Mouse (Mus musculus): ENCODE measurements around the gene Ddhd1. TPM values are rescaled to one million over a fixed set of nuclear protein-coding genes. Genes with fewer than 3 reads are reported as not detected.

Ddhd1 gene
- polyA plus RNA-seq, 1 experiment from 2014 or later: 5.7 TPM

DNA sequence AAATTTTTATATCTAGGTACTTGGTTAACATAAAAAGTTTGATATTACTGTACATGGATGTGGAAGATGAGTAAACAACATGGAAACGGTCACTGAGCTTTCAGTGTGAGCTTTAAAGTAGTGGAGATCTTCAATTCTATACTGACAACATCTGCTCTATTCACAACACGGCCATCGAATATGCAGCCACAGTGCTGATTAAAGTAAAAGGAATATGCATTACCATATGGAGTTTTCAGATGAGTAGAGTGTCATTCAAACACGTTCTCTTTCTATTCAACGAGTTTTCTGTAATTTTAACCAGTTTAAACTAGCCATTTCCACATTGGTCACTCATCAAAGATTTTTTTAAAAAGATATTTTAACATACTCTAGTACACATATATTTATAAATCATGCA lies 15.1 kb downstream of the Ddhd1 start:
- 85% methylated on average over 5 of the region's 5 CpGs for WGBS
- no peak overlapping the region for H3K4me3 ChIP-seq
- H3K4me1 ChIP-seq: no peaks in the 10 kb centered on the region
- H3K9me3 ChIP-seq: no peaks in the 10 kb centered on the region
- H3K9ac ChIP-seq: no peak overlapping the region
- H3K27me3 ChIP-seq: no peaks in the 10 kb centered on the region
- no peak overlapping the region for H3K4me2 ChIP-seq
- no peak overlapping the region for H3K27ac ChIP-seq
- no peak for ATAC-seq (ENCODE audit: insufficient number of reproducible peaks, low FRiP score, low TSS enrichment, low read depth)
- H3K36me3 ChIP-seq: no peaks in the 10 kb centered on the region

DNA sequence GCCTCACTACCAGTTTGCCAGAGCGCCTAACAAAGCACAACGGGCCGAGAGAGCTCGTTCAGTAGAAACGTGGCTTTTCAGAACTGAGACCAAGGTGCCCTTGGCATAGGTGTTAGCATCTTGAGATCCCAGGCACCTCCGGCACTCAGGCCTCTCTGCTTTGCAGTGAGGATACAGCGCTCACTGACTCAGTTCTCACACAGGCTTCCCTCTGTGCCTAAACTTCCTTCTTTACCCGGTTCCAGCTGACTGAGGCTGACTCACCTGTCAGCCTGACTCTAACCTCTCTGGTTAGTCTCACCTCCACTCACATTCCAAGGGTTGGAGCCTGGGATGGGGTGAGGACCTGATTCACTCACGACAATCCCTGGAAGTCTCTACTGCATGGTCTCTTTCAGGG lies 15.7 kb downstream of the Ddhd1 start:
- no peak for ATAC-seq (ENCODE audit: insufficient number of reproducible peaks, low FRiP score, low TSS enrichment, low read depth)
- WGBS: 76% methylated on average over 9 of the region's 9 CpGs
- H3K36me3 ChIP-seq: no peaks in the 10 kb centered on the region
- no peak overlapping the region for H3K4me2 ChIP-seq
- H3K4me1 ChIP-seq: no peaks in the 10 kb centered on the region
- no peaks in the 10 kb centered on the region for H3K27me3 ChIP-seq
- no peak overlapping the region for H3K27ac ChIP-seq
- H3K9ac ChIP-seq: no peak overlapping the region
- H3K4me3 ChIP-seq: no peak overlapping the region
- H3K9me3 ChIP-seq: no peaks in the 10 kb centered on the region

DNA sequence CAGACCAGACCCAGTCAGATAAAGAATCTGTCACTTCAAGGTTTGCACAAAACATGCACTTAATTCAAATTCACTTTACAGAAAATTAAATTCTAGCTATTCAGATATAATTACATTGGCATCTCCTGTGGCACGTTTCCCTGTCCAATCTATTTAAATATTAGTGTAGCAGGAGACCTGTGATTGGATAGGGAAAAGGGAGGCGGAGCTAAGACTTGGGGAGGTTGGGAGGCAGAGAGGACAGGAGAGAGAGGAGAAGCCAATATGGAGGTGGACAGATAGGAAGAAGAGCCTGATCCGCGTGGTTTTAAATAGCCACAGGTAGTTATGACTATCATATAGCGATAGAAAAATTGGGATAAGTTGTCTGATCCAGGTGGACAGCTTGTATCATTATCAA lies 19.2 kb downstream of the Ddhd1 start:
- Histone ChIP-seq H3K36me3 (no peaks in the 10 kb centered on the region), H3K27me3 (no peaks in the 10 kb centered on the region), H3K4me2 (no peak overlapping the region), H3K4me1 (no peaks in the 10 kb centered on the region), H3K27ac (no peak overlapping the region), H3K9ac (no peak overlapping the region), H3K4me3 (no peak overlapping the region), H3K9me3 (no peaks in the 10 kb centered on the region)
- ATAC-seq (ENCODE audit: insufficient number of reproducible peaks, low FRiP score, low TSS enrichment, low read depth): no peak
- WGBS: 69% methylated on average over 5 of the region's 5 CpGs

DNA sequence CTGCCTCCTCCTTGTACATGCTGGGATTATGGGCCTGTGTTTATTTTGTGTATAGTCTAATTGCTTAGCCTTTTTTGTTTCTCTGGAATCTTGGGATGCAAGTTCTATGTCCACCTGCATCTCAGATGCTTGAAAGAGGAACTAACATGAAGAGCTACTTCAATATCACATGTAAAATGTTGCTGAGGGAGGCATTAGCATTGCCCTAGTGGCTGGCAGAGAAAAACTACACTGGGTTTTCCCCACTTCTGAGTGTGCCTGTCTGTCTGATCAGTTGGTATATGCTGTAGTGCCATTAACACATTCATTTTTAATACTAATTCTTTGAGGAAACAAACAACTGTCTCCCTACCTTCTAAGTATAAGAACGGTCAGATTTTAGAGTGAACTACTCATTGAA lies 22.4 kb downstream of the Ddhd1 start:
- no peaks in the 10 kb centered on the region for H3K27me3 ChIP-seq
- no peaks in the 10 kb centered on the region for H3K4me1 ChIP-seq
- H3K27ac ChIP-seq: no peak overlapping the region
- no peaks in the 10 kb centered on the region for H3K9me3 ChIP-seq
- no peak overlapping the region for H3K4me2 ChIP-seq
- no peak overlapping the region for H3K9ac ChIP-seq
- no peak overlapping the region for H3K4me3 ChIP-seq
- no peak for ATAC-seq (ENCODE audit: insufficient number of reproducible peaks, low FRiP score, low TSS enrichment, low read depth)
- H3K36me3 ChIP-seq: no peaks in the 10 kb centered on the region
- 100% methylated on average over 1 of the region's 1 CpGs for WGBS

DNA sequence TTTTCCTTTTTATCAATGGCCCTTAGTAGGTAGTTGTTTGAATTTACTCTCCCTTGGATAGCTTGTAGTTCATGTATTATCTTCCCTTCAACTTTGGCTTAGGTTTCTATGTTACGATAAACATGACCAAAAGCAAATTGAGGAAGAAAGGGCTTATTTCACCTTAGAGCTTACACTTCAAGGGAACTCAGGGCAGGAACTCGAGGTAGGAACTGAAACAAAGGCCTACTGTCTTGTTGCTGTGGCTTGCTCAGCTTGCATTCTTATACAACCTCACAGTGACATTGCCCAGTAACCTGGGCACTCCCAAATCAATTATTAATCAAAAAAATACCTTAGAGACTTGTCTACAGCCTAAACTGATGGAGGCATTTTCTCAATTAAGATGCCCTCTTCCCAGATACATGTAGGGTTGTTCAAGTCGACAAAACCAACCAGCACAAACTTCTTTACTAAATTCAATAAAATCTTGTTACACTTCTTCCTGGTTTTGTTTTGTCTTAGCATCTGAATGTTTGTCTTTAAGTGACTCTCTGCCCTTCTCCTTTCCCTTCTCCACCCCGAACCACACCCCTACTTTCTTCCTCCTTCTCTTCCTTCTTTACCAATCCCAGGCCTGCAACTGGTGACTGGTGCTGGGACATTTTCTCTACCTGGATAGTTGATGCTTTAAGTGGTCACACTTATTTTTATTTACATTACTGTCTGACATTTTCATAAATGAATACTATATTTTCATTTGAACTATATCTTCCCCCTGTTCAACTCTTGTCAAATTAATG lies 25.0 kb downstream of the Ddhd1 start:
- ATAC-seq (ENCODE audit: insufficient number of reproducible peaks, low FRiP score, low TSS enrichment, low read depth): no peak

DNA sequence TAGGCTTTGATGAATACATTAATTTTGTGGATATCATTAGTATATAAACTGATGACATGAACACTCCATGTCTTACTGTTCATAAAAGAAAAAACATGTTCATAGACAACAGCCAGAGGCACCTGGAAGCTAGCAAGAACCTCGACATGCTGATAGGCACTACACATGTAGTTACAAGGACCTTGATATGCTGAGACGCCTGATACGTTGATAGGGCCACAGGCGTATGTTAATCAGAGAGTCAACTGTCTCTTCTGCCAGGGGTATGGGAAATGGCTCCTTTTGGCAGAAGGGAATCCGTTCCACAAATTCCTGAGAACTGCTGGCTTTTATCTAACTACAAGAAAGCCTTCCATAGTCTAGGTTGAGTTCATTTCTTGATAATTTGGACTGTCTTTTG lies 27.4 kb downstream of the Ddhd1 start:
- no peak for ATAC-seq (ENCODE audit: insufficient number of reproducible peaks, low FRiP score, low TSS enrichment, low read depth)
- Histone ChIP-seq H3K9ac (no peak overlapping the region), H3K4me2 (no peak overlapping the region), H3K4me3 (no peak overlapping the region), H3K9me3 (no peaks in the 10 kb centered on the region), H3K27me3 (no peaks in the 10 kb centered on the region), H3K27ac (no peak overlapping the region), H3K36me3 (no peaks in the 10 kb centered on the region), H3K4me1 (no peaks in the 10 kb centered on the region)
- 76% methylated on average over 5 of the region's 5 CpGs for WGBS

More for the DNA sequence above, 25.0 kb downstream of the Ddhd1 start:
- no peaks in the 10 kb centered on the region for H3K36me3 ChIP-seq
- H3K27ac ChIP-seq: no peak overlapping the region
- no peaks in the 10 kb centered on the region for H3K27me3 ChIP-seq
- no peak overlapping the region for H3K9ac ChIP-seq
- no peak overlapping the region for H3K4me2 ChIP-seq
- no peaks in the 10 kb centered on the region for H3K4me1 ChIP-seq
- no peaks in the 10 kb centered on the region for H3K9me3 ChIP-seq
- H3K4me3 ChIP-seq: no peak overlapping the region
- 85% methylated on average over 4 of the region's 4 CpGs for WGBS

DNA sequence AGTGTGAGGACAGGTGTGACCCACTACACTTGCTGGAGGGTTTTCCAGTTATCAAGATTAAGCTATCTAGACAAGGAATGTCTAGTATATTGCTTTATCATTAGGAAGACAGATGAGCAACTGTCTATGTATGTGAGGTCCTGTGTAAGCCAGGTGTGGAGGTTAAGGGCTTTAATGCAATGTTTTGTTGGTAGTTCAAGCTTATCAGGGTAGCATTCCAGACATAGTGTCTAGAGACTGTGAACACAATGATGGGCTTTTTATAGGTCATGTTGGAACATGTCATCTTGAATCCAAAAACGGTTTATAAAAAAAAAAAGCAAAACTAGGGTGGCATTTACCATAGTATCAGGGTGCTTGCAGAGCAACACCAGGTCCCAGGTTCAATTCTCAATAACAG lies 28.0 kb downstream of the Ddhd1 start:
- Histone ChIP-seq H3K36me3 (no peaks in the 10 kb centered on the region), H3K9ac (no peak overlapping the region), H3K4me3 (no peak overlapping the region), H3K27me3 (no peaks in the 10 kb centered on the region), H3K4me1 (no peaks in the 10 kb centered on the region), H3K9me3 (no peaks in the 10 kb centered on the region), H3K27ac (no peak overlapping the region), H3K4me2 (no peak overlapping the region)
- 65% methylated on average over 1 of the region's 1 CpGs for WGBS
- ATAC-seq (ENCODE audit: insufficient number of reproducible peaks, low FRiP score, low TSS enrichment, low read depth): no peak

DNA sequence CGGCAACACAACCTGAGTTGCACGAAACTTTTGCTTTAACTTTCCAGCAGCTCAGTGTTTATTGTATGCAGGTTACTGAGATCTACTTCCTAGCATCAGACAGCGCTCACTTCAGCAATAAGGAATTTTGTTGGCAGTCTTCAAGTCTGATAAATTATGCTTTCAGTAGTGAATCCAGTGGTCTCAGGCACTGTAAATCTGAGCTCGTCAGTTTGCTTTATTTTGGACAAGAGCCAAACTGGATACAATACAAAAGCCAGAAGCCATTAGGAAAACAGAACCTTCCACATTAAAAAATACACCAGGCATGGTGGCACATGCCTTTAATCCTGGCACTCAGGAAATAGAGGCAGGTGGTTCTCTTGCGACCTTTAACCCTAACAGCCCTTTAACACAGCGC lies 39.6 kb downstream of the Ddhd1 start:
- WGBS: 44% methylated on average over 6 of the region's 6 CpGs
- H3K27ac ChIP-seq: no peak overlapping the region
- ATAC-seq (ENCODE audit: insufficient number of reproducible peaks, low FRiP score, low TSS enrichment, low read depth): no peak

DNA sequence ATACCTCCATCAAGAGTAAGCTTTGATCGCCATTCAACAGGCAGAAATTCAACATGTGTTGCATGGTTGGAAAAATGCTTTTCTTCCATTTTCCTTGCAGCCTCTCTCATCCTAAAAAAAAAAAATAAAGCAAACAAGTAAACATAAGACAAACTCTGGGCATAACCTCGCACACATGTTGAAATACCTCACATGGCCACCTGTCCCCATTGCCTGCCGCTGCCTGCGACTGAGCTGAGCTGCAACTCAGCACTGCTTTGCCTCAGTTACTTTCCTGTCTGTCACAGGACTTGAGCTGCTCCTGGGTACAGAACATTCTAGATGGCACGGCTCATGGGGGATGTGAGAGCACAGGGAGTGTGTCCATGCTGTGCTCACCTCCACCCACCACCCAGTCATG lies 41.4 kb downstream of the Ddhd1 start:
- ATAC-seq (ENCODE audit: insufficient number of reproducible peaks, low FRiP score, low TSS enrichment, low read depth): no peak
- H3K27me3 ChIP-seq: no peaks in the 10 kb centered on the region
- 90% methylated on average over 5 of the region's 5 CpGs for WGBS
- H3K36me3 ChIP-seq: peaks cover 21% of the 10 kb centered on the region; the same call in 1 of the 2 replicates
- no peak overlapping the region for H3K4me2 ChIP-seq
- H3K27ac ChIP-seq: no peak overlapping the region
- H3K9me3 ChIP-seq: no peaks in the 10 kb centered on the region
- no peaks in the 10 kb centered on the region for H3K4me1 ChIP-seq
- H3K9ac ChIP-seq: no peak overlapping the region
- no peak overlapping the region for H3K4me3 ChIP-seq

More for the DNA sequence above, 39.6 kb downstream of the Ddhd1 start:
- no peaks in the 10 kb centered on the region for H3K27me3 ChIP-seq
- no peak overlapping the region for H3K4me2 ChIP-seq
- peaks cover 11% of the 10 kb centered on the region; the same call in 1 of the 2 replicates for H3K36me3 ChIP-seq
- no peaks in the 10 kb centered on the region for H3K4me1 ChIP-seq
- no peak overlapping the region for H3K4me3 ChIP-seq
- H3K9me3 ChIP-seq: no peaks in the 10 kb centered on the region
- H3K9ac ChIP-seq: no peak overlapping the region

DNA sequence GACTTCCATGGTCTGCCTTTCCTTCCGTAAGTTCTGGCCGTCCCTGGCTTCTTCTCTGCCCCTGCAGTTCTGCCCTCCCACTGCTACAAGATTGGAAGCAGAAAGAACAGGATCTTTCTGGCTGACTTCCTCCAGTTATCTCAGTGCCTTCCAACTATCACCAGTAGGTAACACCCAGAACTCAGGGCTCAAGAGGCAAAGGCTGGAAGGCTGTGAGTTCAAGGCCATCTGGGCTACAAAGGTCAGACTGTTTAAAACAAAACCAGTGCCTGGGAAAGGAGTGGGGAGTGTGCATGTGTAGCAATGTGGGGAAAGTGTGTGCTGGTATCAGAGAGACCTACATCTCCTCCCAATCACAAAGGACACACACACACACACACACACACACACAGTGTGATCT lies 42.2 kb downstream of the Ddhd1 start:
- Histone ChIP-seq H3K9ac (no peak overlapping the region), H3K9me3 (no peaks in the 10 kb centered on the region), H3K4me2 (no peak overlapping the region), H3K27ac (no peak overlapping the region), H3K4me3 (no peak overlapping the region), H3K27me3 (no peaks in the 10 kb centered on the region), H3K4me1 (no peaks in the 10 kb centered on the region), H3K36me3 (peaks cover 21% of the 10 kb centered on the region; the same call in 1 of the 2 replicates)
- 82% methylated on average over 2 of the region's 2 CpGs for WGBS
- ATAC-seq (ENCODE audit: insufficient number of reproducible peaks, low FRiP score, low TSS enrichment, low read depth): no peak

DNA sequence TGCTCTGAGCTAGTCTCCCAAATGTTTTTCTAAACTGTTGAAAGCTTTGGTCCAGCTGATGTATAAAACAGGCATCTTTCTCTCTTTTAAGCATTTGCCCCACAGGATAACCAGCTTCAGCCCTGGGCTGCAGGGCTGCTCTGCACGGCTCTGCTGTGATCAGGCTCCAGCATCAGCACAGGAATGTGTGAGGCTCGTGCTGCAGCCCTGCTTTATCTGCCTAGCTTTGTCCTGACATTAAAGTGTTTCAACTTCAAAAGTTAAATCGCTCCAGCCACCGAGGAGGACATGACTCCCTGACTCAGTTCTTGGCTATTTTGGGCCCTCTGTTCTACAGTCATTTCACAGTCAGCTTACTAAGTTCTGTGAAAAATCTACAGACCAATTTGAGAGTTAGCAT lies 43.1 kb downstream of the Ddhd1 start:
- H3K9ac ChIP-seq: no peak overlapping the region
- no peaks in the 10 kb centered on the region for H3K27me3 ChIP-seq
- no peak overlapping the region for H3K4me2 ChIP-seq
- WGBS: 56% methylated on average over 4 of the region's 4 CpGs
- no peak for ATAC-seq (ENCODE audit: insufficient number of reproducible peaks, low FRiP score, low TSS enrichment, low read depth)
- no peaks in the 10 kb centered on the region for H3K9me3 ChIP-seq
- no peak overlapping the region for H3K4me3 ChIP-seq
- H3K4me1 ChIP-seq: no peaks in the 10 kb centered on the region
- peaks cover 21% of the 10 kb centered on the region; the same call in 1 of the 2 replicates for H3K36me3 ChIP-seq
- no peak overlapping the region for H3K27ac ChIP-seq

DNA sequence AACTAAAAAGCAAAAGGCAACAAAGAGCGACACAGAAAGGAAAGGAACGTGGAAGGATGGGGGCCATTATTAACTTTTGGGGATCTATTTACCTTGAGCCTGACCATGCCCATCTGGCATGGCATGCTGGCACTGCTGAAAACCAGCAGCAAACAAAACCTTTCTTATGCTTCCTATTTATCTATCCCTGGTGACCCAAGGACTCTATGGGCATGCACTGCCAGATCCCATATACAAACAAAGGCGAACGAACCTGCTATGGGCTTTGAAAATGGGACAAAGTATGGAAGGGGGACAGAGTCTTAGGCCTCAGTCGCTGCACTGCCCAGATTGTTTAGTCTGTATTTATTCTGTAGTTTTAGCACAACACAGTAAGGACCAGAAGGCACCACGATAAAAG lies 43.5 kb downstream of the Ddhd1 start:
- no peak overlapping the region for H3K9ac ChIP-seq
- ATAC-seq (ENCODE audit: insufficient number of reproducible peaks, low FRiP score, low TSS enrichment, low read depth): no peak
- no peaks in the 10 kb centered on the region for H3K9me3 ChIP-seq
- H3K4me1 ChIP-seq: no peaks in the 10 kb centered on the region
- no peak overlapping the region for H3K4me2 ChIP-seq
- peaks cover 21% of the 10 kb centered on the region; the same call in 1 of the 2 replicates for H3K36me3 ChIP-seq
- H3K4me3 ChIP-seq: no peak overlapping the region
- no peaks in the 10 kb centered on the region for H3K27me3 ChIP-seq
- no peak overlapping the region for H3K27ac ChIP-seq
- 89% methylated on average over 6 of the region's 6 CpGs for WGBS

DNA sequence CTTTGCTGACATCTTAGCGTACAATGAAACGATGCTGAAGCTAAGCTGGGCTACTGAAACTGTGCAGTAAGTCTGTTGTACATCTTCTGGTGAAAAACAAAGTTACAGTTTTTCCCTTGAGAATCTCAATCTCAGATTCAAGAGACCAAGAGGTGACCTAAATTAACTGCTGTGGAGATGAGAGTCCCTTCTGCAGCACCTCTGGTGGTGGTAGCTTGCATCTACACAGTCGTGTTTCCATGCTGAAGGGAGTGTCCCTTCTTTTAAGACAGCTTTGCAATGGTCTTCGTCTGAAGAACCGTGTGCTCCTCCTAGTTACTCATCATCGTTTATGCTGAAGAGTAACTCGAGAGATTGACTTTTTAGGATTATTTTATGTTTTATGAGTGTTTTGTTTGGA lies 46.3 kb downstream of the Ddhd1 start:
- Histone ChIP-seq H3K27ac (no peak overlapping the region), H3K36me3 (peaks cover 29% of the 10 kb centered on the region; the same call in 1 of the 2 replicates), H3K4me1 (no peaks in the 10 kb centered on the region), H3K27me3 (no peaks in the 10 kb centered on the region), H3K9ac (no peak overlapping the region), H3K9me3 (no peaks in the 10 kb centered on the region), H3K4me3 (no peak overlapping the region), H3K4me2 (no peak overlapping the region)
- 83% methylated on average over 7 of the region's 7 CpGs for WGBS
- no peak for ATAC-seq (ENCODE audit: insufficient number of reproducible peaks, low FRiP score, low TSS enrichment, low read depth)

Data from limb, embryonic 15.5 days (tissue).